Mouse (Mus musculus) urinary bladder, postnatal 10 days (tissue): ENCODE measurements around the gene Cacna1g.

Experiments used
- DNase-seq: peaks from one replicate; pipeline ENCODE4 v3.0.0; 2022; ENCODE audit warnings: low spot score

Cacna1g gene

GRCm38 (mm10) chr11:94473707-94474543 lies at the start of gene Cacna1g:
Cacna1g (minus strand) TSS chr11:94474198.
- peak; percentile 44 for DNase-seq

- no peak for DNase-seq
These were observed 47.3 kb upstream of the Cacna1g start, which contains the start of gene Mycbpap for GRCm38 (mm10) chr11:94521219-94521843. Mycbpap (minus strand) TSS chr11:94521742.

- DNase-seq, result no peak
These were observed 39.5 kb upstream of the Cacna1g start for GRCm38 (mm10) chr11:94513452-94513851.

- no peak for DNase-seq
These were observed 35.0 kb upstream of the Cacna1g start for GRCm38 (mm10) chr11:94508976-94509375.

GRCm38 (mm10) chr11:94501482-94501881 lies 27.5 kb upstream of the Cacna1g start:
- DNase-seq, result no peak

- DNase-seq, result no peak
These were observed 26.4 kb upstream of the Cacna1g start for GRCm38 (mm10) chr11:94500362-94500761.

- DNase-seq, result no peak
These were observed 25.7 kb upstream of the Cacna1g start, which contains the start of gene Epn3 for GRCm38 (mm10) chr11:94499661-94500152. Epn3 (minus strand) TSS chr11:94499974.

- DNase-seq, result no peak
These were observed 25.0 kb upstream of the Cacna1g start for GRCm38 (mm10) chr11:94499035-94499434.

- no peak for DNase-seq
These were observed 24.3 kb upstream of the Cacna1g start for GRCm38 (mm10) chr11:94498093-94498996.

GRCm38 (mm10) chr11:94495415-94495814 lies 21.4 kb upstream of the Cacna1g start:
- DNase-seq, result no peak

- no peak for DNase-seq
These were observed 17.7 kb upstream of the Cacna1g start for GRCm38 (mm10) chr11:94491749-94492099.

GRCm38 (mm10) chr11:94491035-94491748 lies 17.2 kb upstream of the Cacna1g start:
- DNase-seq, result no peak

- no peak for DNase-seq
These were observed 15.7 kb upstream of the Cacna1g start for GRCm38 (mm10) chr11:94489745-94490144.

GRCm38 (mm10) chr11:94488767-94489533 lies 15.0 kb upstream of the Cacna1g start:
- no peak for DNase-seq

GRCm38 (mm10) chr11:94486001-94486400 lies 12.0 kb upstream of the Cacna1g start, which contains the start of gene Spata20:
Spata20 (minus strand) TSS chr11:94486179.
- DNase-seq, result peak; percentile 59

- DNase-seq, result no peak
These were observed 11.2 kb upstream of the Cacna1g start for GRCm38 (mm10) chr11:94485223-94485622.

- DNase-seq, result no peak
These were observed 10.6 kb upstream of the Cacna1g start for GRCm38 (mm10) chr11:94484636-94485035.

GRCm38 (mm10) chr11:94483921-94484320 lies 9.9 kb upstream of the Cacna1g start:
- DNase-seq, result no peak

- DNase-seq, result no peak
These were observed 9.4 kb upstream of the Cacna1g start for GRCm38 (mm10) chr11:94483436-94483835.

- no peak for DNase-seq
These were observed 8.7 kb upstream of the Cacna1g start for GRCm38 (mm10) chr11:94482738-94483137.

GRCm38 (mm10) chr11:94481963-94482362 lies 8.0 kb upstream of the Cacna1g start:
- DNase-seq, result no peak
